Mouse (Mus musculus) neural tube, embryonic 12.5 days (tissue): ENCODE data around the gene Kremen2. TPM values are rescaled to one million over a fixed set of nuclear protein-coding genes. Genes with fewer than 3 reads are reported as not detected.

Experiments
- ATAC-seq: fragments of 200-750 bp; cut with Nextera tagmentation; 2 replicates; pipeline ENCODE4 v1.8.0; 2017; ENCODE audit warnings: low read depth, mild to moderate bottlenecking, moderate TSS enrichment, moderate library complexity; ENCODE audit not compliant: low FRiP score
- H3K27ac ChIP-seq: fragments of 300-500 bp; sonication (generic); 2 replicates; pipeline ENCODE4 v1.5.1; 2016
- H3K27me3 ChIP-seq: fragments of 300-500 bp; sonication (generic); replicated peaks from 2 replicates; pipeline ENCODE4 v1.6.1; 2016; ENCODE audit warnings: mild to moderate bottlenecking
- H3K36me3 ChIP-seq: fragments of 300-500 bp; sonication (generic); 2 replicates; pipeline ENCODE4 v1.6.1; 2016; ENCODE audit warnings: mild to moderate bottlenecking
- H3K4me1 ChIP-seq: fragments of 300-500 bp; sonication (generic); 2 replicates; pipeline ENCODE4 v1.6.1; 2016
- H3K4me2 ChIP-seq: fragments of 300-500 bp; sonication (generic); replicated peaks from 2 replicates; pipeline ENCODE4 v1.6.1; 2016; ENCODE audit warnings: mild to moderate bottlenecking
- H3K4me3 ChIP-seq: fragments of 300-500 bp; sonication (generic); 2 replicates; pipeline ENCODE4 v1.5.1; 2016
- H3K9ac ChIP-seq: fragments of 300-500 bp; sonication (generic); 2 replicates; pipeline ENCODE4 v1.6.1; 2016; ENCODE audit warnings: mild to moderate bottlenecking
- H3K9me3 ChIP-seq: fragments of 300-500 bp; sonication (generic); 2 replicates; pipeline ENCODE4 v1.6.1; 2016; ENCODE audit warnings: mild to moderate bottlenecking
- WGBS: fragments of 180-500 bp; shearing (Covaris S2); methylation state at CpG from one replicate; pipeline ENCODE4 v1.1.7; 2016; 5-methylcytosine and 5-hydroxymethylcytosine counted together
- polyA plus RNA-seq: library from polyadenylated mRNA; unstranded; fragments of >200 nt; fragmentation: Nextera tagmentation; extraction: Ambion mirVana; gene quantifications from 2 replicates; pipeline ENCODE4 v1.2.1, GENCODE M21; 2016

Kremen2 gene
- polyA plus RNA-seq, 1 experiment from 2014 or later = 6.1 TPM

DNA sequence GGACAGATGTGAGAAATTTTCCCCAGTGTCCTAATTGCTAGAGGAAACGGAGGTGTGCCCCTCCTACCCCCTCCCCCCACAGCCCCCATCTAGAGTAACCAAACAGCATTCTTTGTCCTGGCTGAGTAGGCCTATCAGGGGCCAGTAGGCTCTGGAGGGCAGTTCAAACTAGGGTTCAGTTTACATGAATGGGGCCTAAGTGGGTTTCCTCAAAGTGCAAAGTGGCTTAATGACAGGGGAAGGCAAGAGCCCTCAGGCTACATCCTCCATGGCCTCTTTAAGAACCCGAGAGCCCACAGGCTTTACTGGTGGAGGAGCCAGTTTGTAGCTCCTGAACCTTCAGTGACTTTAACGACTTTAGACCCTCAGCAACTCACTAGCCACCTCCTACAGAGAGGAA, 49.8 kb downstream of the Kremen2 start:
- H3K4me2 ChIP-seq = no peak overlapping the region
- H3K9ac ChIP-seq = no peak overlapping the region
- H3K4me1 ChIP-seq = peaks cover 5% of the 10 kb centered on the region
- peaks cover 25% of the 10 kb centered on the region for H3K27me3 ChIP-seq
- H3K27ac ChIP-seq = no peak overlapping the region
- no peaks in the 10 kb centered on the region for H3K36me3 ChIP-seq
- no peak overlapping the region for H3K4me3 ChIP-seq
- no peak for ATAC-seq
- H3K9me3 ChIP-seq = no peaks in the 10 kb centered on the region
- WGBS = 9% methylated on average over 3 of the region's 3 CpGs

DNA sequence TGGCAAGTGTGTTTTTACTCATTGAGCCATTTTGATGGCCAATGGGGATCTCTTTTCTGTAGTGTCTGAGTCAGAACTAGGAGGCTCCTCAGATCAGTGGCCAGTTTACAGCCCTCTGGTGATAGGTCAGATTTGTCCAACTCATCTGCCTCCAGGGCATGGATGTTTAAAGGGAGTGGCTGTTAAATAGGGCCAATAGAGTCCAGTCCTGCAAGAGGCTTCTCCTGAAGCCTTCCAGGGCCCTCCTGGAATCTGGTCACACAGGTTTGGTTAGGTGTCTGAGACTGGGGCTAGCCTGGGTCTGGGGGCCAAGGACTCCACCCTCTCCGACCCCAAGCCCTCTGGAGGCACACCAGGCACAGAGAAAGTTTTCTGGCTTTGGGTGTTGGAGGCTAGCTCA, 51.1 kb downstream of the Kremen2 start:
- no peak overlapping the region for H3K27ac ChIP-seq
- no peak overlapping the region for H3K4me3 ChIP-seq
- no peaks in the 10 kb centered on the region for H3K36me3 ChIP-seq
- peaks cover 16% of the 10 kb centered on the region for H3K27me3 ChIP-seq
- no peak overlapping the region for H3K9ac ChIP-seq
- H3K9me3 ChIP-seq = no peaks in the 10 kb centered on the region
- peaks cover 5% of the 10 kb centered on the region for H3K4me1 ChIP-seq
- no peak overlapping the region for H3K4me2 ChIP-seq
- ATAC-seq = no peak
- WGBS = 63% methylated on average over 1 of the region's 1 CpGs

Other genes with a start within 250 kb of the Kremen2 start
- gene Zfp213, start 181.6 kb downstream of the Kremen2 start, polyA plus RNA-seq = 21.3 and 22.6 TPM in 2 replicates
- 23.8 and 26.6 TPM in 2 replicates for gene Zfp13, start 146.3 kb downstream of the Kremen2 start, polyA plus RNA-seq
- 0.32 TPM in 1 of 2 replicates, not detected in the other for gene Zscan10, start 145.0 kb downstream of the Kremen2 start, polyA plus RNA-seq
- gene Mmp25, start 100.6 kb downstream of the Kremen2 start, polyA plus RNA-seq = 1.6 TPM in 2 replicates
- 0.42 and 0.80 TPM in 2 replicates for gene Bicdl2, start 85.3 kb downstream of the Kremen2 start, polyA plus RNA-seq
- 69.2 and 74.4 TPM in 2 replicates for gene Hcfc1r1, start 72.2 kb downstream of the Kremen2 start, polyA plus RNA-seq
- gene Thoc6, start 72.0 kb downstream of the Kremen2 start, polyA plus RNA-seq = 54.0 and 57.6 TPM in 2 replicates
- gene Tnfrsf12a, start 68.4 kb downstream of the Kremen2 start, polyA plus RNA-seq = 3.1 and 3.9 TPM in 2 replicates
- 2.7 and 3.6 TPM in 2 replicates for gene Cldn6, start 66.6 kb downstream of the Kremen2 start, polyA plus RNA-seq
- 0.74 and 1.9 TPM in 2 replicates for gene Cldn9, start 61.8 kb downstream of the Kremen2 start, polyA plus RNA-seq
- gene 1520401A03Rik, start 23.1 kb downstream of the Kremen2 start, polyA plus RNA-seq = 0.79 and 1.1 TPM in 2 replicates
- 32.7 and 34.1 TPM in 2 replicates for gene Pkmyt1, start 19.5 kb downstream of the Kremen2 start, polyA plus RNA-seq
- gene Paqr4, start 5.0 kb downstream of the Kremen2 start, polyA plus RNA-seq = 41.7 and 41.8 TPM in 2 replicates
- 234 and 241 TPM in 2 replicates for gene Flywch1, start 25.8 kb upstream of the Kremen2 start, polyA plus RNA-seq
- 47.0 and 47.5 TPM in 2 replicates for gene Flywch2, start 40.2 kb upstream of the Kremen2 start, polyA plus RNA-seq
- gene Srrm2, start 44.7 kb upstream of the Kremen2 start, polyA plus RNA-seq = 617 and 693 TPM in 2 replicates
- gene Elob, start 83.3 kb upstream of the Kremen2 start, polyA plus RNA-seq = 1,078 and 1,213 TPM in 2 replicates
- gene Prss33, start 90.2 kb upstream of the Kremen2 start, polyA plus RNA-seq = not detected in 2 replicates
- gene Prss32, start 98.0 kb upstream of the Kremen2 start, polyA plus RNA-seq = not detected in 2 replicates
- gene Prss41, start 98.3 kb upstream of the Kremen2 start, polyA plus RNA-seq = 1.2 and 1.7 TPM in 2 replicates
- not detected in 2 replicates for gene Prss21, start 122.2 kb upstream of the Kremen2 start, polyA plus RNA-seq
- not detected in 2 replicates for gene Dcpp1, start 135.0 kb upstream of the Kremen2 start, polyA plus RNA-seq
- not detected in 2 replicates for gene Dcpp2, start 135.0 kb upstream of the Kremen2 start, polyA plus RNA-seq
- not detected in 2 replicates for gene Dcpp3, start 171.6 kb upstream of the Kremen2 start, polyA plus RNA-seq
- not detected in 2 replicates for gene Sbp, start 195.8 kb upstream of the Kremen2 start, polyA plus RNA-seq
- gene Sbpl, start 209.4 kb upstream of the Kremen2 start, polyA plus RNA-seq = not detected in 2 replicates
- not detected in 2 replicates for gene Prss30, start 234.7 kb upstream of the Kremen2 start, polyA plus RNA-seq